Mouse (Mus musculus): Measurements from ENCODE around the gene Dpm2.

Dpm2 gene

DNA sequence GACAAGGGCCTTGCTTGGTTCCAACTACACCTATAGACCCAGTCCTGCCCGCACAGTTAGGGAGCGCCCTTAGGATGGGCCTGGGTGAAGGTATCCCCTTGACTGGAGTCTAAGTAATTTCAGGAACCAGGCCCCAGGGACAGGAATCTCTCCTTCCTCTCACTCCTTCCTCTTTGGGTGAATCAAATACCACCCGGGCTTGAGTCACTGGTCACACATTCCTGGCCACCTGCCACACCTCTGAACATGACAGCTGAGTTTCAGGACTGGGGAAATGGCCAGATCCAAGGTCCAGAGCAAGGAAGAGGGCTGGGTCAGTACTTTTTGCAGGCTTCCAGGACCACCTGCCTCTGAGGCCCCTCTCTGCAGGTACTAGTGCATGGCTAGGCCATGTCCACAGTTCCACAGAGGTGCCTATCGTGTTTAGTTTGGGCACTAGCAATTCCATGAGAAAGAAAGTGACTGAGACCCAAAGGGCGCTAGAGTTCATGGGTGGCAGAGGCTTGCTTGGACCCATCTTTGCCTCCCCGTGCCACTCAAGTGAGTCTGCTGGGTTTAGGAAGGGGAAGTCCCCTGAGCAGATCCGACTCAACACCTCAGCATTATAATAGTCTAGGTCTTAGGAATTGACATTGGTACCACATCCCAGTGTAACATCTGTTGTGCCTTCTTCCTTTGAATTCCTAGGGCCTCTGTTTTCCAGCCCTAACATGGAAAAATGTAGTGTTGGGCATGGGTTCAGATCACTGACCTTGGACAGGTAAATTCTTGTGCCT is 22.5 kb upstream of the Dpm2 start:
- DNase-seq, result peak in 1 of 2 experiments; percentile 53

DNA sequence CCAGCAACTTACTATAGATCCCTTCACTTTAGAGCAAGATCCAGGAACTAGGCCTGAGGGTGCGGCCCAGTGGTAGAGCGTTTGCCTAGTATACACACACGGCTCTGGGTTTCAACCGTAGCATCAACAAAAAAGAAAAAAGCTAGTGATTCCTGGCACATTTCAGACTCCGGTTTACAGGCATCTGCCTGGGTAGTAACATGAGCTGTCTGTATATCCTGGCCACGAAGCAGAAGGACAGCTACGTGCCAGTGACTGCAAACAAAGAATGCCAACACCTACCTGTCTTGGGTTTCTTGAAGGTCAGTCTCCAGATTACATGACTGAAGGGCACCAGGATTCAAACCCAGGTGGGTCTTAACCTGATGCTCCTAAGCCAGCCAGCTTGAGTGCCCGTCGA is 21.5 kb upstream of the Dpm2 start:
- DNase-seq, result no peak

DNA sequence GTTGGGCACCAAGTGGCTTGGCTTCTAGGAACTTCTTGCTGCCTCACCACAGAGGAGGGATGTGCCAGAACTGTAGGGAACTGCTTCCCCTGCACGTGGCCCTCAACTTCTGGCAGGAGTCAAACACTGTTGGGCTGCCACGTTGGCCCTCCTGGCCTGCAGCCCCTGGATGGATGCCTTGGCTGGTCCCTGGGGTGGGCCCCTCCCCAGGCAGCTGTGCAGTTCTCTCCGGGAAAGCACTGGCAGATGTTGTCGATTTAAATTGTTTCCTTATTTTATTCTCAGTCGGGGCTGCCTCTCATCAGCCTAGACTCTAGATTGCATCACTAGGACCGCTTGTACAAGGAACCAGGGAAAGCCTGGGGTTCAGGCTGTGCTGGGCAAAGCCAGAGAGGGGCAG is 20.9 kb upstream of the Dpm2 start:
- no peak for DNase-seq

DNA sequence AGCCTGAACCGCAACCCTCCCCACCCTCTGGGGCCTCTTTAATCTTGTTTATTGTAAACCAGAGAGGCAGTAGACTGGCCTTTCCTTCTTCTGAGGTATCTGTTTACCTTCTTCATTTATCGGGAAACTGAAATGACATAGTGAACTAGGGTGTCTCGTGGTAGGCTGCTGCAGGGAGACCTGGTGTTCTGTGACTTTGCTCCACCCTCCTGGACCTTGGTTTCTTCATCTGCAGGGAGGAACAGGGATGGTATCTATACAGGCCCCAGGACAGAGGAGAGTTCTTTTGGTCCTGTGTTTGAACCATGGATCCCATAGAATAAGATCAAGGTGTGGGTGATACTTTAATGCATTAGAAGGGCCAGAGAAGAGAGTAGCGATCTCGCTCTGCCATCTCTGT is 19.4 kb upstream of the Dpm2 start:
- no peak for DNase-seq

DNA sequence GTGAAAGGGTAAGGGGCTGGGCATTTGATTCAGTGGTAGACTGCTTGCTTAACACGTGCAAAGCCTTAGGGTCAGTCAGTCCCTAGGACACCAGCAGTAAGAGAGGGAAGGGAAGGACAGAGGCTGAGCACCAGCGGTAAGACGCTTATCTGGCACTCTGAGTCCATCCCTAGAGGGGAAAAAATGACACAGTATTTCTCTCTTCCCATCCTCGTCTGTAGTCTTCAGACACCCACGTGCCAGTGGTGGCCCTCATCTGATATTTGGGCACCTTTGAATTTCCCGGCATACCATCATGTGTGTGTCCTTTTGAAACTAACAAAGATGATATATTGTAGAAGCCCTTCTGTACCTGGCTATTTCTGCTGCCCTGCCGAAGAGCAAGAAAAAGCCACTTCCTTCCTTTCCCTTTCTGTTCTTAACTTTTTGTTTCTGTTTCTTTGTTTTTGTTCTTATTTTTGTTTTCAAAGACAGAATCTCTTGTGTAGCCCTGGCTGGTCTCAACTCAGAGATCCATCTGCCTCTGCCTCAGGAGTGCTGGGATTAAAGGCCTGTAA is 17.0 kb upstream of the Dpm2 start:
- DNase-seq, result no peak

DNA sequence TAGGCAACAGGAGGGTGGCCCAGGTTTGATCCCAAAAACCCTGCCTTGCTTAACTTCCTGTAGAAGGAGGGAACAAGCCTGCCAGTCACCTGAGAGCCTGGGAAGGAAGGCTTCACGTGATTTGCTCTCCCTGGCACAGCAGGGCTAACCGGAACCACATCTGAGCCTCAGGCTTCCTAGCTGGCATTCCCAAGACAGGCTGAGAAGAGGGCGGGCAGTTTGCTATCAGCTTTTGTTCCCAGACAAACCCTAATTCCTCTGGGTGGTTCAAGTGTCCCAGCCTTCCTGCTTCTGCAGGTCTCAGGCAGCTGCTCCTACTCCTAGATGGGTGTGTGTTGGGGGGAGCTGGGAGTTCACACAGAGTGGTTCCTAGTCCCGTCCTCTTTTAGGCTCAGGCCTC is 15.2 kb upstream of the Dpm2 start:
- peak; percentile 33 to 43 for DNase-seq

DNA sequence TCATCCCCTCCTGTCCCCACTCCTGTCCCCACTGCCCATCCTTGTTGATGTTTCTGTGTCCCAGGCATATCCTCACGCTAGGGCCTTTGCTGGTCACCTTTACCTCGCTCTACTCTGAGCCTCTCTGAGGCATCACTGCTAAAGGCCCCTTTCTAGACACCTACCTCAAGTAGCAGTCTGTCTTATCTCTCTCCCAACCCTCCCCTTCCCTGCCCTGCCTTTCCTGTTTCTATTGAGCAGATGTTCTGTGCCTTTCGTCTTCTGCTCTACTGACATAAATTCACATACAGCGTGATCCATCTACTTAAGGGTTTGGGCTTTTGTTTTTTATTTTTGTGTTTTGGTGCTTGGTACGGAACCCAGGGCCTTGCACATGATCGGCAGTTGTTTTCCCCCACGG is 14.6 kb upstream of the Dpm2 start:
- DNase-seq, result no peak

DNA sequence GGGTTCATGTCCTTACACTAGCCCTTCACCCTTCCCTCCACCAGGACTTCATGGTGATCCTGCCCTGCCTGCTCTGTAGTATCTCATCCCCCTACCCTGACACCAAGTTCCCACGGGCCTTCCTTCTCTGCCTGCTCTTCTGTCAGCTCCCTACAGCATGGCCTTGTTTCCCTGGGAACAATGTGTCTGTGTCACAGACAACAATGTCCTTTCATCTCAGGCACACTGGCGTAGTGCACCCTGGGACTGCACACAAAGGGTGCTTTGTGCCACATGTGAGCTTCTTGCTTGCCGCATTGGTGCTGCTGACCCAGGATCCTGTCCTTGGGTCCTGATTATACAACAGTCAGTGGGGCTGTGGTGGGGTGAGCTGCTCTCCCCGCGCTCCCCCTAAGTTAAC is 11.1 kb upstream of the Dpm2 start:
- no peak for DNase-seq

DNA sequence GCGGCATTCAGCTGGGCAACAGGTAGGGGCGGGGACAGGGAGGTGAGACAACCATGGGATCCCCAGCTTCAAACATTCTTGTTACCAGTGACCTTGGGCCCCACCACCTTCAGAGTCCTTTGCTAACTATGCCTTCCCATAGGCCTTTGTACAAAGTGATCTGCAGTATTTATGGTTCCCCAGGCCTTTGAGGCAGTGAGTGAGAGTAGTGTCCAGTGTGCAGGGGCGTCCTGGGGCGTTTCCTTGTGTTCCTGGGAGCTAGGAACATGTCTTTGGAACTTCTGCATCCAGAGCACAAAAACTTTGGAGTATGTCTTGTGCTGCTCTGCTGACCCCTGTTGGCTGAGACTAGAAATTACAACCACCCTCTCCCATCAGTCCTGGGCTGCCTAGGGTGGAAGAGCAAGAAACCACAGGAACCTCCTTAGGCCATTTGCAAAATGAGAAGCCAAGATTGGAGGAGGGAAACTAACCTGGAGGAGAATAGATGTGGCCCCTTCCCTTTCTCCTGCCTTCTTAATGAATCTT is 4.1 kb upstream of the Dpm2 start:
- peak; percentile 67 to 71 for DNase-seq

DNA sequence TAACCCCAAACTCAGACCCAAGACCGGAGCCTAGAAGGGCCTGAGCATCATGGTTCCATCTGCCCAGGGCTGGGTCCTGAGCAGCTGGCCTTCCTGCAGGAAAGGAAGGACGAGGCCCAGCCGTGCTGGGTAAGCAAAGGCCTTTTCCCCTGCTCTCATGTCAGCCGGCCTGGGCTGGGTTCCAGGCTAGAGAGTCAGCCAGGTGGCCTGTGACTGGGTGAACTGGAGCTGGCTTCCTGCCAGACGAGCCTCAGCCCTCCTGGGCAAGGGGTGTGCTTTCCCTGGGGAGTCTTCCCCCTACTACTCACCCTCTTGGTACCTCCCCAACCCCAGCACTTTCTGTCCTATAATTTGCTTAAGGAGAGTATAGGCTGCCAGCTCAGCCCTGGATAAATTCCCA is 2.5 kb upstream of the Dpm2 start:
- DNase-seq, result peak in 1 of 2 experiments; percentile 28

DNA sequence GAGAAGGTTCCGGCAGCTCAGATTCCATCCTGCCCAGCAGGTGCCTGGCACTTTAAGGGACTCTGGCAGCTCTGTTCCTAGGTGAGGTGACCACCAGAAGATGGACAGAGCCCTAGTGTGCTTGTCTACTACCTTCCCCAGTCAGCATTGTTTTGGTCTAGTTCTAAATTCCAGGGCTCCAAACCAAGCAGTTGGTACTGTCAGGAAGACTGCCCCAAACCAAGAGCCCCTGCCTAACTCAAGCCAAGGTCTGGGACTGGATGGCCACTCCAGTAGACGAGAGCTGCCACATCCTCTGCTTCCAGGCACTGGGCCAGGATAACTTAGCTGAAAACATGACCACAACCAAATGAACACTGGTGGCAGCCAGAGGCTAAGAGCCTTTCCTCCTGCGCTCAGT is 1.7 kb upstream of the Dpm2 start:
- DNase-seq, result no peak

DNA sequence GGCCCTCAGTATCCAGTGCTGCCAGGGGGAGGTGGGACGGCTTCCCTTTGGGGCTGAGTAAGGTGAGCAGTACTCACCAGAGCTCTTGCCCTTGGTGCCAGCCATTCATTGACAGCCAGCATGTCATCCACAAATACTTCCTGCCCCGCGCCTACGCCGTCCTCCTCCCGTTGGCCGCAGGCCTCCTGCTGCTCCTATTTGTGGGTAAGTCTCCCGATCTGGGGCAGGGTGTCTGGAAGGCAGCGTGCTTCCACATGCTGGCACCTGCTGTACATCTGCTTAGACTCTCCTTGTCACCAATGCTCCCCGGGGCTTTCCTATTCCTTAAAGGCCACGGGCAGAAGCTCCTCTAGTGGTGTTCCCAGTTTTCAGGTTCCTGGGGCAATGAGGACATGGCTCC is 1.5 kb downstream of the Dpm2 start:
- DNase-seq, result no peak

DNA sequence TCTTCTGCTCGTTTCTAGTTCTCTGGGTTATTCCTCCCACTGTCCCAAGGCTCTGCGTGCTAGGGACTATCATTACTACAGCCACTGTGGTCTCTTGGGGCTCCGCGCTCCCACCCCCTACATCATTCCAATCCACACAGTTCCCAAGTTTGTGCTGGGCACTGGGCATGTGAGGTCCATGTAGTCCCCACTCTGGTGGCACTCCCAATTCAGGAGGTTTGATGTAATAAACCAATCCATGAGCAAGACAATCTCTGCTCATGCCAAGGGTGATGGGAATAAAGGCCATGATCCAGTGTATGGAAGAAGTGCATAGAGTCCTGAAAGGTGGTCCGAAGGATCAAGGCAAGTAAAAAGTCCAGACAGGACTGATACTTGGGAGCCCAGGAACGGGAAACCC is 3.8 kb downstream of the Dpm2 start, which contains the start of gene Pip5kl1:
TSS of gene Pip5kl1 (plus strand) at position 301 of the 400 bp plus-strand sequence.
- no peak for DNase-seq

DNA sequence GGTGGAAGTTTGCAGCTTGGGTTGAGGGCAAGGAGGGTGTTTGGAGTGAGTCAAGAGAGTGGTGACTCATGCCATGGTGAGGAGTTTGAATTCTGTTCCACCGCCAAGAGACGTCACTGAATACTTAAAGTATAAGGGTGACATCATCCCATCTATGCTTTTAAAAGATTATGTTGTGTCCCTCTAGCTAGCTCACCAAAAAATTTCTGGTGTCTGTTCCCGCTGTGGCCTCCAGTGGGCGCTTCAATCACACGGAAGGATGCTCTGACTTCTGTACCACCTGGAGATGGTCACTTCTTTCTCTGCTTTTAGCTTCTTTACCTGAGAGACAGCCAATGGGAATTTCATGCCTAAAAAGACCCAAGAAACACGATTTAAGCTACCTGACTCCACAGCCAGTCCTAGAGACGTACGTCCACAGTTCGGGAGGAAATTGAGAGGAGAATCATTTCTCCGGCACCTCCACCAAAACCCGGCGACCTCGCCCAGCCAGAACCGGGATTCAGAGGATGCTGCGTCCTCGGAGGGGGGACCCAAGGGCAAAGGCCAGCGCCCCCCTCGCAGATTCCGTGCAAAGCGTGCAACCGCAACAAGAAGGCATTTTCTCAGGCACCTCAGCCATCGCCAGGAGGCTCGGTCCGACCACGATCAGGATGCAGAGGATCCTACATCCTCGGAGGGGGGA is 4.4 kb downstream of the Dpm2 start:
- DNase-seq, result peak in 1 of 2 experiments; percentile 58

DNA sequence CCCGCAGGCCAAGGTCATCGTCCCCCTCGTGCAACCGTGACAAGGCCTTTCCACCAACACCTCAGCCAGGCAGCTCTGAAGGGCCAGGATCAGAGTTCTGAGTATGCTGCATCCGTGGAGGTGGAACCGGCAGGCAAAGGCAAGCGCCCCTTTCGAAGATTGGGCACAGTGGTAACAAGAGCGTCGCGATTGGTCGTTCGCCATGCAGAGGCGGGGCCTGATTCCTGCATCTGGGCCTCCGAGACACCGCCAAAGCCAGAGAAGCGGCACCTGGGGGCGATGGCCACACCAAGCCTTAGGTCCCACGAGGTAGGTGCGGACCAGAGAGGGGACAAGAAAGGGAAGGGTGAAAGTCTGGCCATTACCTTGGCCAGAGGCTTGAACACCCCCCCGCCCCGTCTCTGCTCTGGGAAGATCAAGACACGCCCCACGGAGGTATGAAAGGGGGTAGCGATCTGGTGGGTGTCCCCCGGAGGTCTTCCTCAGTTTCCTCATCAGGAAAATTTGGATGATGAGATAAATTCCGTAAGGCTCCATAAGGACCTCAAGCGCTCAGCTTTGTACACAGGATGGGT is 5.0 kb downstream of the Dpm2 start, which contains the start of gene 9430097D07Rik:
TSS of gene 9430097D07Rik (minus strand) at position 99 of the 575 bp plus-strand sequence.
- DNase-seq, result no peak

DNA sequence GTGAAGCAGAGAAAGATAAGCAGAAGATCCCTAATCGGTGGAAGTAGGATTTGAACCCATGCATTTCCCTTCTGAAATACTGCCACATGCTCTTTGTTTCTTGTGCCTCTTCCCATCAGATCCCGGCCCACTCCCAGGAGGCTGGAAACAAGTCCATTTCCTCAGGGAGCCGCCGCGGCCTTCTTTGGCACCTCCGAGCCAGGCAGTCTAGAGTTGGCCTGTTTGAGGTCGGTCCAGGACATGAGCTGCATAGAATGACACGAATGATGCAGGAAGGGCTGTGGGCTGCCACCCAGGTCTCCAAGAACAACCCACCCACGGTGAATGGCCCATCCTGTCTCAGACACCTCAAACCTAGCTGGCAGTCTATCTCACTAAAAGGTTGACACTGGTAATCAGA is 5.9 kb downstream of the Dpm2 start:
- DNase-seq, result no peak

DNA sequence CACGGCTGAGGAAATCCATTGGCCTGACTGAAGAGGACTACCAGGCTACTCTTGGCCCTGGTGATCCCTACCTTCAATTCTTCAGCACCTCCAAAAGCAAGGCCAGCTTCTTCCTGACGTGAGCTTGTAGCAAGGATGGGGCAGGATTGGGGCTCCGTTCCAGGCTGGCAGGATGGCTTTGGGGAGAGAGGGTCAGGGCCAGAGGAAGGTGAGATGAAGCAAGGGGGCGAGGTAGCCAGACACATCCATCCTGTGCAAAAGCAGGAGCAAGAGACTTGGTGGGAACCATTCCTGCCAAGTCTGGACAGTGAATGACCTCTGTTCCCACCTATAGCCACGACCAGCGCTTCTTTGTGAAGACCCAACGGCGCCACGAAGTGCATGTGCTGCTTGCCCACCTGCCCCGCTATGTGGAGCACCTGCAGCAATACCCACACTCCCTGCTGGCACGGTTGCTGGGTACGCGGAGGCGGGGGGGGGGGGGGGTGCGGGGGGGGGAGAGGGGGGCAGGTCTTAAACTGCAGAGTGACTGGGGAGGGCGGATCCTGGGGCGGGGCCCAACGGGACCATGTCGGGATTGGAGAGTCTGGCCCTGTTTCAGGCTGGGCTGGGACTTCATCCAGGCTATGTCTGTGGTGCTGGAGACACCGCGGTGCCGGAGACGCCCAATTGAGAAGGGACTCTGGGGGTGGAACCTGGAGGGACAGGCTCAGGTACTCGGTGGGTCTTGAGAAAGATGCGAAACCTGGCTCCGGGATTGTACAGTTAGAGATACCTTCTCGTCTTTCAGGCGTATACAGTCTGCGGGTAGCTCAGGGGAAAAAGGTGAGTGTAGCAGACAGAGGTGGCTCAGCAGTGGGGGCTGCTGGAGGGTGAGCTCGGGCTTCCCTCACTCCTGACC is 7.7 kb downstream of the Dpm2 start:
- peak; percentile 26 to 54 for DNase-seq

DNA sequence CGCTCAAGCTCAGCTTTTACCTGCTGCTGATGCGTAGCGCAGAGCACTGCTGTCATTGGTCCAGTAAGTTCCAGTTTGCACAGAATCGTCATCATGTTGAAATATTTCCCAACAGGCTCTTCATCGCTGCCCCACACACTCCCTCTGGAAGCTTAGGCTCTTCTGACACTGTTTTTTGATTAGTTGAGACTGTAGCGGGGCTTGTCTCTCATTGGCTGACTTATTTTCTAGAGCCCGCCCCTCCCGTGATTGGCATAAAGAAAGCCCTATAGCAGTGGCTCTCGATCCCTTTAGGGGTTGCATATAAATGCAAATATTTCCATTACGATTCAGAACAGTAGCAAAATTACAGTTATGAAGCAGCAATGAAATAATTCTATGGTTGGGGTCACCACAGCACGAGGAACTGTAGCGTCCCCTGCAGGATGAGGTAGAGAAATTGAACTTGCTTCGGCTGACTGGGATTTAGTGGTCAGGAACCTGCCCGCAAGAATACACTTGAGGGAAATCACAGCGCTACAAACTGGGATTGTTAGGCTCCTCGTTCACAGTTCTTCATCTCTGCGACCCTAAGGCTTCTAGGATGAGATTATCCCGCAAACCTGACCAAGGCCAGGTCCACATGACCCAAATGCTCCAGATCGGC is 10.9 kb downstream of the Dpm2 start:
- peak in 1 of 2 experiments; percentile 32 for DNase-seq

DNA sequence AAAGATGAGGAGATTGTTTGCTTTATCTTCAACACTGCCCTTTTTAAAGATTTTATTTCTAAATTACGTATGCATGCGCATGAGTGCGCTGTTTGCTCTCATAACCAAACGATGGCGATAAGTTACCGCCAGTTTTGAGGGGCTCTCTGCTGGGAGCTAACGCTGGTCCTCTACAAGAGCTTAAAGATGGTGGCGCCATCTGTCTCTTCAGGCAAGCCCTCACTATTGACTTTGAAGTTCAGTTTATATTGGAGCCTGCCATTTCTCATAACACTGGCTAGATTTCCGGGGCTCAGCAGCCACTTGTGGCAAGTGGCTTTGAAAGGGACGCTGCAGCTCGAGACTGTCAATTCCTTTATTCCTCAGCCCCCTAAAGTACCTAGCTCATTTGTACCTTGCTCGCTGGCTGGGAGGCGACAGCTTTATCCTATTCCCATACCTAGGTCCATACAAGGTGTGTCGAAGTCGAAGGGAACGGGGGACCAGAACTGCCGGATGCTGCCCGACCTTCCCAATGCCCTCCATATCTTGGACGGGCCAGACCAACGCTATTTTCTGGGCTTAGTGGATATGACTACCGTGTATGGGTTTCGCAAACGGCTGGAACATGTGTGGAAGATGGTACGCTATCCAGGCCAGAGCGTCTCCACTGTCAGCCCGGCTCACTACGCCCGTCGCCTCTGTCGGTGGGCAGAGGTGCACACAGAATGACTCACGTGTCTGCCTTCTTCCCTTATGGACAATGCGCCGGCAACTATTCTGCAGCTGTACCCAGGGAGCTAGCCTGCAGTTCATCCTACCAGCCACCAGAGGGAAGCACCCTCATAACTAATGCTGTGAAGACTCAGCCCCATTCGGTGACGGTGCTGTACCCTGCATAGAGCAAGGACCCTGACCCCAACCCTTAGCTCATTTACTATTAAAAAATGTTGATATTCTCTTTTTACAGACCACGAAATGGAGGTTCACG is 12.5 kb downstream of the Dpm2 start:
- DNase-seq, result peak; percentile 73 to 84

DNA sequence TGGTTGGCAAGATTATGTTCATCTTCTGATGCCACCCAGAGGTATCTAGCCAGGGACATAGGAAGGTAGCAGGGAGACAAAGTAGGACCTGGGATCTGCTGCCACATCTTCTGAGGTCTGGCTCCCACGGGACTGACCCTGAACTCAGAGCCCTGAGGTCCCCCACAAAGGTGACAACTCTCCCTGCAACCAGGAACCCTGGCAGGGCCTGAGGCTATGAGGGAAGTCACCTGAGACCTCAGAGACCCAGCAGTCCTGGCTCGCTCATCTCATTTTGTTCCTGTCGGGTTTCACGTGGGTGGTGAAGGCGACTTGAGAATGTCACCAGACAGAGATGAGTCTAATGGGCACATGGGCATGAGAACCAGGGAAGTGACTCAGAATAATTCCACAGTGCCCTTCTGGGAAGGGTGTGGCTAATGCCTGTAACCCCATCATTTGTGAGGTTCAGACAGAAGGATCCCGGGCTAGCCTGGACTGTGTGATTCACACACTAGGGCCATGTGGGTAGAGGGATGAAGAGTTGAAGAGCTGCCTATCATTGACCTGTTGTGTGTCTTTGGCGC is 14.6 kb downstream of the Dpm2 start:
- no peak for DNase-seq
